Mouse (Mus musculus): Measurements from ENCODE around the gene Ugt1a6b.
A peak's percentile ranks its signal among the peaks of the same experiment; 100 is the strongest.
"Not testable (repeated sequence)": the region's sequence is repeated elsewhere in the genome, so short reads cannot be mapped to it uniquely, and the experiment has no call there.

GRCm38 (mm10) chr1:88125827-88126360 is 22.8 kb downstream of the Ugt1a6b start:
- TF ChIP-seq CTCF (IDR thresholded peaks at IDR 0.05; ENCODE audit: low read depth), result peak; percentile 65
- TF ChIP-seq EP300 (optimal IDR thresholded peaks at IDR 0.05), result not testable (repeated sequence)
